Comparison of ENCODE assay signal across 8 mouse cellular contexts in genomic region chr7:41633221-41633984, GRCm38 (mm10). TPM values are rescaled to one million over a fixed set of nuclear protein-coding genes. Genes with fewer than 3 reads are reported as not detected.
A peak's percentile ranks its signal among the peaks of the same experiment; 100 is the strongest.
DNase-seq lines count a peak whose midpoint lies in the region; ATAC-seq lines count a peak whose summit lies in the region.

No protein-coding gene starts in this region.

- DNase-seq in adipocyte (ENCODE audit: low spot score) = peak; percentile 94
- DNase-seq in embryo, embryonic 10 days (ENCODE audit: low spot score) = peak; percentile 96
- DNase-seq in gastrocnemius, postnatal 10 days = peak; percentile 83
- peak; percentile 94 for DNase-seq in induced T-regulatory cell, adult 2 months (ENCODE audit: low read depth)
- peak; percentile 89 to 96 for DNase-seq in left cerebral cortex, adult 9 months (ENCODE audit: low spot score in 2 of 2)
- DNase-seq in right cerebral cortex, postnatal 14 days = peak; percentile 85
- DNase-seq in urinary bladder, postnatal 36 days (ENCODE audit: low spot score in 2 of 2) = peak; percentile 85 to 90

- peak; percentile 85 for ATAC-seq in megakaryocyte progenitor cell, adult 5-6 weeks (replicated peaks; ENCODE audit: poor library complexity)

RNA-seq across cellular contexts. Expression of gene Zfp788, which starts 0.4 kb away (rescaled TPM):
- total RNA-seq in gastrocnemius, postnatal 10 days (2021) = 1 to 10 TPM; 7.4 to 8.6 TPM
- 8.2 and 14.7 TPM in 2 replicates for total RNA-seq in megakaryocyte progenitor cell, adult 5-6 weeks (2015)
- 4.8 and 7.6 TPM in 2 replicates for total RNA-seq in megakaryocyte progenitor cell, adult 5-6 weeks (2017)

RNA-seq across cellular contexts. Expression of gene 2610021A01Rik, which starts 34.4 kb away (rescaled TPM):
- total RNA-seq in gastrocnemius, postnatal 10 days (2021) = 10 to 100 TPM in 1 of 2 experiments, 1 to 10 TPM in 1; 8.6 to 10.9 TPM
- total RNA-seq in megakaryocyte progenitor cell, adult 5-6 weeks (2015) = 26.1 and 27.5 TPM in 2 replicates
- 15.1 and 18.8 TPM in 2 replicates for total RNA-seq in megakaryocyte progenitor cell, adult 5-6 weeks (2017)

RNA-seq across cellular contexts. Expression of gene Gm6871, which starts 59.9 kb away (rescaled TPM):
- total RNA-seq in gastrocnemius, postnatal 10 days (2021) = not detected
- total RNA-seq in megakaryocyte progenitor cell, adult 5-6 weeks (2015) = not detected in 2 replicates
- total RNA-seq in megakaryocyte progenitor cell, adult 5-6 weeks (2017) = not detected in 2 replicates

Comparison
In these comparisons a context has a peak if more than half of its experiments do, and no peak if none do; other contexts are left out.
1. Peak in every context shown above with its lines: DNase-seq and ATAC-seq.